Mouse (Mus musculus) erythroblast, adult 5-6 weeks (primary cell): Measurements from ENCODE around the gene Grb10. TPM values are rescaled to one million over a fixed set of nuclear protein-coding genes. Genes with fewer than 3 reads are reported as not detected.
A peak's percentile ranks its signal among the peaks of the same experiment; 100 is the strongest.

Source experiments
- ATAC-seq: replicated peaks from 2 replicates; pipeline ENCODE4 v1.8.0; 2016; ENCODE audit warnings: moderate number of reproducible peaks, mild to moderate bottlenecking, moderate TSS enrichment, inconsistent platforms; ENCODE audit not compliant: poor library complexity, low FRiP score, severe bottlenecking
- total RNA-seq, 2 experiments: library from RNA; stranded (forward) in 1 of 2; stranded (reverse) in 1 of 2; fragments of 150-400 nt in 1 of 2; fragments of 200-764, 138-1000 nt in 1 of 2; gene quantifications; 2 replicates each; pipeline versions ENCODE4 v1.2.3 to v1.2.4; 2015 to 2017; ENCODE audit warnings: low replicate concordance in 2 of 2

Grb10 gene
- total RNA-seq, 2 experiments from 2014 or later, result 2.1 to 4.3 TPM

- ATAC-seq, result no peak
Observed at GRCm38 (mm10) chr11:11931688-11932087, 106.8 kb downstream of the Grb10 start.

DNA sequence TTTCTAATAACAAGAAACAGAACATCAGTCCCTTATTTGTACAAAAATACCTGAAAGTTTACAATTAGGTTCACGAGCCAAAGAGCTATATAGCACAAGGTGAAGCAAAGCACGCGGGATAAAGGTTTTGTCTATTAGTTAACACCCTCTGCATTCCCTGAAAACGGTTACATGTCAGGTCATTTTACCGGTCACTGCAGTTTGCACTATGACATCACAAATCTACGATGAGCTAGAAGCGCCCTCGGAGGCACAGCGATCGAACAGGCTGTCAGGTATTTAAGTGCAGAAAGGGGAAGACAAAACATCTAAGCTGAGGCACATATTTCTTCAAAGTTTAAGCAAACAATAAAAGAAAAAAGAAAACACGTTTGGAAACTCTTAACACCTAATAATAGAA is 108.0 kb downstream of the Grb10 start:
- ATAC-seq, result no peak

DNA sequence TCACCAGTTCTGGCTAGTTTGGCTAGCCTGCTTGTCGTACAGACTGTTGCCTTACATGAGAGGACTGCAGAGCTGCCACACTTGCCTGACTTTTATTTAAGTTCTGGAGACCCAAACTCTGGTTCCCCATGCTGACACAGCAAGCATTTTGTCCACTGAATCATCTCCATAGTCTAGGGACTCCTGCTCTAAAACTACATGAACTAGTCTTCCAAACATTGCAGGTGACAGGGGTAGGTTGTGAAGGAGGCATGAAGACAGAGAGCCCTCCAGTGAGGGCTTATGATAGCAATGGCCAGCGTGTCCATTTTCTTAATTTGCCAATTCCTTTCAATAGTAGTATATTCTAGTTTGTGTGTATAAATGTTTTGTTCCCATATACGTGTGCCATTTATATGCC is 109.4 kb downstream of the Grb10 start:
- ATAC-seq, result no peak

GRCm38 (mm10) chr11:11928586-11928985 is 109.9 kb downstream of the Grb10 start:
- ATAC-seq, result peak; percentile 60

GRCm38 (mm10) chr11:11923900-11924299 is 114.6 kb downstream of the Grb10 start:
- ATAC-seq, result no peak

- ATAC-seq, result no peak
Observed at GRCm38 (mm10) chr11:11923345-11923744, 115.1 kb downstream of the Grb10 start.

DNA sequence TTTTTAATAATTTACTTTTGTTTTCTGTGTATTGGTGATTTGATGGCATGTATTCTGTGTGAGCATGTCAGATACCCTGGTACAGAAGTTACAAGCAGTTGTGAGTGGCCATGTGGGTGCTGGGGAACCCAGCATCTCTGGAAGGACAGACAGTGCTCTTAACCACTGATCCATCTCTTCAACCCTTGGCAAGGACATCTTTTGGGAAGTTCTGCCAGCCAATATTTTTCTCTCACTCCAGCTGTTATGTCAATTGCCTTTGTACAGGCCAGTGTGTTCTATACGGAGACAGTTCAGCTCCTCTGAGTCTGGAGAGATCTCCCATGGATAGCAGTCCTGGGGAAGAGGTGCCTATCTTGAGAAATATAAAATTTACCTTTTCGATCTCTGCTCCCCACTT is 116.4 kb downstream of the Grb10 start:
- ATAC-seq, result no peak

DNA sequence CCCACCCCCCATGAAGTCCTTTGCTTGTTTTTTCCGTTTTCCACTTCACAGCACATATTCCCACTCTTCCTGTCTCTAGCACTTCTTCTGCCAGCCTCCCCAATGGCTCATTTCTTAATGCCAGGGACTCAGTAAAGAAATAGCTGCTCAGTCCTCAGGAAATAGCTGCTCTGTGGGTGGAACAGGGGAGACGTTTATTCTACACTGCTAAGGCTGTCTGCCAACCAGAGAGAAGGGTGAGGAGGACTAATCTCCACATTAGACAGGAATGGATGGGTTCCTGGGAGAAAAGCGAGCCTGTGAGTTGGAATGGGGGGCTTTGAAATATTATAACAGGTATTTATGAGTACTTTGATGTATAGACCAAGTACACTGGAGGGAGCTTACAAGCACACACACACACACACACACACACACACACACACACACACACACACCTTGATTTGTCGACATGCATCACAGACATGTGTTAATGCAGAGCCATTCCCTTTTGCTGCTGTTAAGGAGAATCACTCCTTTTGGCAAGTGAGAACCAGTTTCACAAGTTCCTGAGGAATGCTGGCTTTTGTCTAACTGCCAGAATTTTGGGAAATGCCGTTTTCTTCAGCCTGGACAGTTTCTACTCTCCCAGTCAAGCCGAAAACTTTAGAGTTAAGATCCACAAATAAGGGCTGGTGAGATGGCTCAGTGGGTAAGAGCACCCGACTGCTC is 130.6 kb downstream of the Grb10 start:
- ATAC-seq, result no peak

DNA sequence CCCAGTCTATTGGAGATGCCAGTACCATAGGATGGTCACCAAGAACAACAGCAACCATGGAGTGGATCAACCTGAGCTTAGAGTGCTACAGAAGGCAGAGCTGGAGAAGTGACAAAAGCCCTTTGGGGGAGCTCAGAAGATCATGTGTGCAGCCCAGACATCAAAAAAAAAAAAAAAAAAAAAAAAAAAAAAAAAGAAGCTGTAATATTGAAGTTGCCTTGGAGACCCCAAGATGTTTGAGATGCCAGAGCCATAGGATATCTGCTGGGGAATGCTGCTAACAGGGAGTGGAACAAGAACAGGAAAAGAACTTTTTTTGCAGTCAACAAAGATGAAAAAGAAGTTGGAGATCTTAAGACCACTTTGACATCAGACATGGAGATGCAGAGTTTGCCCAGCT is 133.0 kb downstream of the Grb10 start:
- no peak for ATAC-seq

DNA sequence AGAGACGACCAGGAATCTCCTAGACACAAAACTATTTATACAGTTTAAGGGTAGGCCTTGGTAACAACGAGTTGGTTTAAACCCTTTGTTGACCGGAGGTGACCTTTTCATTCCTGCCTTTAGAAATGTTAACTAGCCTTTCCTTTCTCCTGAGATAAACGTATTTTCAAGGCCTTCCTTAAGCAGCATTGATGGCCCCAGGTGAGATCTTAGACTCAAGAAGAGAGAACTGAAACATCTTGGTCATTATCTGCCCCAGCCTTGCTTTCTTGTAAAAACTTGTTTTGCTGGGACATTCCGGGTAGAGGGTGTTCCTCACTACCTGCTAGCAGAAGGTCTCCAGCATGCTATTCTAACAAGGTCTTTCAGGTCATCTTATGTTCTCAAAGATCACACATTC is 133.5 kb downstream of the Grb10 start:
- ATAC-seq, result no peak

DNA sequence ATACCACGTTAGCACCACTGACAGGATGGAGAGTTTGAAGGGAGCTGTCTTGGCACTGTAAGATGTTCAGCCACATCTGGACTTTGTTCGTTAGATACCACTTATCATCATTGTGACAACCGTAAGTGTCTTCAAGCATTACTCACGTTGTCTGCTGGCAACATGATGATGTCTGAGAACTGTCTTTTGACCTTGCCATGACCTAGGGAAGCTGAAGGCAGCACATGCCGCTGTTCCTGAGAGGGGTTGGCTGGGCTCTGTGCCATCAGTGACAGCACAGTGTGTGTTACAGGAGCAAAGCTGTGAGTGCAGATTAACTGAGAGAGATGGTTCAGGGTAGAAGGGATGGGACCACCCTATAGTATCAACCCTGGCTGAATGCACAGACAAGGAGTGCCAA is 137.0 kb downstream of the Grb10 start:
- no peak for ATAC-seq

GRCm38 (mm10) chr11:11898496-11898895 is 140.0 kb downstream of the Grb10 start:
- ATAC-seq, result no peak

GRCm38 (mm10) chr11:11897645-11898357 is 140.7 kb downstream of the Grb10 start, which contains the start of gene Ddc:
Gene Ddc (minus strand): TSS chr11:11898144.
- ATAC-seq, result no peak

DNA sequence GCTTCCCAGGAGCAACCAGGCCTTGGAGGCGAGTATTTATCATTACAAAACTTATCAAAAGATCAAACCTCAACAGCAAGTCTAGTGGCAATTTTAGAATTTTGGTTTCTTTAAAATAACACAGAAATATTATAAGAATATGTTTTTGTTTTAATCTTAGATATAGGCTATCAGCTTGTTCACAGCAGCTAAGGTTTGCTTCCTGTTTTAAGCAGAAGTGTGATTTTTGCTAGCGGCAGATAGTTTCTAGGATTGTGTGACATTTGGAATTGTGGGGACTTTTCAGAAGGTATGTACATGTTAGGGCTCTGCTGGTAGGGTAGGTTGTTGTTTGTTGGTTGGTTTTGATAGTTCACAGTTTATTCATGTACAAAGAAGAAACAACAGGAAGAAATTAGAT is 143.0 kb downstream of the Grb10 start:
- no peak for ATAC-seq

GRCm38 (mm10) chr11:11893769-11894168 is 144.7 kb downstream of the Grb10 start:
- no peak for ATAC-seq

- ATAC-seq, result no peak
Observed at GRCm38 (mm10) chr11:11892993-11893602, 145.4 kb downstream of the Grb10 start.

GRCm38 (mm10) chr11:11891832-11892231 is 146.7 kb downstream of the Grb10 start:
- ATAC-seq, result no peak

GRCm38 (mm10) chr11:11890139-11890741 is 148.2 kb downstream of the Grb10 start:
- no peak for ATAC-seq

- ATAC-seq, result no peak
Observed at GRCm38 (mm10) chr11:11888727-11889126, 149.8 kb downstream of the Grb10 start.

DNA sequence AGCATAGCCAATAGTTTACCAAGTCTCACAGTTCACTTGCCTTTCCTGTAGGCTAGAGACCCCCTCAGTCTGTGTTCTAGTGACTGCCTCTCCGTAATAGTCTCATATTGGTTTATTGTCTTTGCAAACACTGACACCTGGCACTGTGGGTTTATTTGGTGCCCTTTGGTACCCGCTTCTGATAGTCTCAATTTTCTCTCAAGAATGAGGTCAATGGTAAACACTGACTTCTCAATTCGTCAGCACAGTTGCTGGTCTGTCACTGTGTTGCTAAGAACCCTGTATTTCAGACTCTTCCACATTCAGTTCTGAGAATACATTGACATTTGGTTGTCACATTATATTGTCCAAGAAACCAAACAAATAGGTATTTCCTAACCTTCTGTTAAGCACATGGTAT is 150.4 kb downstream of the Grb10 start:
- ATAC-seq, result no peak
